Comparison of ENCODE assay signal across 13 mouse cellular contexts in the genomic region with DNA sequence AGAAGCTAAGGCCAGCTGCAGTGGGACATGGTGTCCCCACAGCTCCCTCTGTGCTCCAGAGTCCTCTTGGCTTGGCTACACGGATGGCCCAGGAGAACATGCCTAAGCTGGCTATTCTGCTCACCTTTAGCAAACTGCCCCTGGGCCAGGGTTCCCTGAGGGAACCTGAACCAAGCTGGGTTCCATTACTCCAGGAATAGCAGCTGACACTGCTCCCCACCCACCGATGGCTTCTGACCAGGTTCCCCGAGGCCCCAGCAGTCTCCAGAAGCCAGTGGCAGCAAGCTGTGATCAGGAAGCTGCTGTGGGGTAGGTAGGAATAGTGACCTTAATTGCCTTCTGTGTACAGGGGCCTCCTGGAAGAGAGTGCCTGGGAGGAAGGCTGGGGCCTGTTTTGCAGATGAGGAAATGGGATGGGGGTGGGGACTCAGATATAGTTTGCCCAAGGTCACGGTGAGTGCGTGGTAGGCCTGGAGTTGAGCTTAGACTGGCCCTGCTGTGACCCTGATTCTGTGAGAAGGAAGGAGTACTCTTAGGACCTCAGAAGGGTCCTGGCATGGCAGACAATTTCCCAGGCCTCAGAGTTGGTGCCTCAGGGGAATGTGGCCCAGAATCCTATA. TPM values are rescaled to one million over a fixed set of nuclear protein-coding genes. Genes with fewer than 3 reads are reported as not detected.
DNase-seq lines count a peak whose midpoint lies in the region; ATAC-seq and TF ChIP-seq lines count a peak whose summit lies in the region.
"Had no signal": no experiment of that assay in that cellular context is flagged by ENCODE, and none has a peak within 500 bp of the region (broad histone marks: within the 10 kb centered on the region; RNA-seq: fewer than 3 reads in every experiment).

No protein-coding gene starts in this region.

- no peaks in the 10 kb centered on the region for H3K9me3 ChIP-seq in forebrain, embryonic 10.5 days
- H3K9me3 ChIP-seq in forebrain, embryonic 14.5 days (replicated peaks; ENCODE audit: control insufficient read depth, low read length) = no peaks in the 10 kb centered on the region
- H3K9me3 ChIP-seq in limb, embryonic 14.5 days (ENCODE audit: control insufficient read depth, low read length) = no peaks in the 10 kb centered on the region
- H3K9me3 ChIP-seq: midbrain, embryonic 15.5 days had no signal

- TF ChIP-seq POLR2A in limb, embryonic 14.5 days (IDR thresholded peaks at IDR 0.05; ENCODE audit: borderline replicate concordance, extremely low read depth, insufficient read depth, insufficient read length) = no peak

- H3K4me3 ChIP-seq in forebrain, embryonic 10.5 days = no peak overlapping the region
- no peak overlapping the region for H3K4me3 ChIP-seq in forebrain, embryonic 14.5 days (ENCODE audit: low read depth, low read length)
- no peak overlapping the region for H3K4me3 ChIP-seq in limb, embryonic 14.5 days (replicated peaks; ENCODE audit: low read length)
- H3K4me3 ChIP-seq: erythroblast, embryonic 14.5 days; midbrain, embryonic 15.5 days had no signal

- 63% methylated on average over 5 of the region's 5 CpGs for WGBS in forebrain, embryonic 10.5 days
- 82% methylated on average over 5 of the region's 5 CpGs for WGBS in forebrain, embryonic 14.5 days
- WGBS in limb, embryonic 14.5 days = 9% methylated on average over 5 of the region's 5 CpGs

- no peaks in the 10 kb centered on the region for H3K27me3 ChIP-seq in forebrain, embryonic 10.5 days (ENCODE audit: poor library complexity, severe bottlenecking)
- H3K27me3 ChIP-seq in forebrain, embryonic 14.5 days (replicated peaks; ENCODE audit: control insufficient read depth, insufficient read depth, low read length) = no peaks in the 10 kb centered on the region
- H3K27me3 ChIP-seq in limb, embryonic 14.5 days (ENCODE audit: control insufficient read depth, insufficient read depth, low read length) = no peaks in the 10 kb centered on the region
- H3K27me3 ChIP-seq: midbrain, embryonic 15.5 days had no signal

- ATAC-seq in forebrain, embryonic 14.5 days = no peak
- no peak for ATAC-seq in limb, embryonic 14.5 days (ENCODE audit: low FRiP score, low read depth)
- no peak for ATAC-seq in megakaryocyte-erythroid progenitor cell, adult 5-6 weeks (replicated peaks; ENCODE audit: low FRiP score, low TSS enrichment, poor library complexity, severe bottlenecking)
- ATAC-seq in erythroid progenitor cell, adult 5-6 weeks (replicated peaks; ENCODE audit: low FRiP score, poor library complexity, severe bottlenecking) = no peak
- ATAC-seq: midbrain, embryonic 15.5 days had no signal

- intact Hi-C loops in gastrocnemius, postnatal 14 days (cut with DNase I; ENCODE audit: low total_unique reads) = loop anchor here (10.0 kb wide), 1 partner anchor 126 kb away; no protein-coding TSS in a partner anchor
- intact Hi-C loops in left cerebral cortex, postnatal 36 days (cut with DNase I) = no loop called here

- no peak overlapping the region for H3K4me2 ChIP-seq in forebrain, embryonic 14.5 days (ENCODE audit: low read length)
- no peak overlapping the region for H3K4me2 ChIP-seq in limb, embryonic 14.5 days (replicated peaks; ENCODE audit: low read depth, low read length, severe bottlenecking)
- H3K4me2 ChIP-seq: midbrain, embryonic 15.5 days had no signal

- H3K36me3 ChIP-seq in forebrain, embryonic 10.5 days (replicated peaks) = no peaks in the 10 kb centered on the region
- H3K36me3 ChIP-seq in forebrain, embryonic 14.5 days (ENCODE audit: control insufficient read depth, insufficient read depth, low read length) = no peaks in the 10 kb centered on the region
- no peaks in the 10 kb centered on the region for H3K36me3 ChIP-seq in limb, embryonic 14.5 days (ENCODE audit: control insufficient read depth, insufficient read depth, low read length)
- H3K36me3 ChIP-seq: midbrain, embryonic 15.5 days had no signal

- peaks cover 68% of the 10 kb centered on the region for H3K4me1 ChIP-seq in forebrain, embryonic 10.5 days
- peaks cover 17% of the 10 kb centered on the region for H3K4me1 ChIP-seq in forebrain, embryonic 14.5 days (ENCODE audit: control insufficient read depth, insufficient read depth, low read length)
- peaks cover 49% of the 10 kb centered on the region for H3K4me1 ChIP-seq in limb, embryonic 14.5 days (ENCODE audit: control insufficient read depth, insufficient read depth, low read length)

- peak overlapping the region; percentile 84 for H3K27ac ChIP-seq in forebrain, embryonic 10.5 days
- H3K27ac ChIP-seq in forebrain, embryonic 14.5 days (ENCODE audit: low read depth, low read length) = no peak overlapping the region
- H3K27ac ChIP-seq in limb, embryonic 14.5 days (replicated peaks; ENCODE audit: low read depth, low read length) = peak overlapping the region; percentile 76
- H3K27ac ChIP-seq: midbrain, embryonic 15.5 days had no signal

- H3K9ac ChIP-seq in forebrain, embryonic 14.5 days (ENCODE audit: low read length) = no peak overlapping the region
- no peak overlapping the region for H3K9ac ChIP-seq in limb, embryonic 14.5 days (ENCODE audit: low read depth, low read length, severe bottlenecking)
- H3K9ac ChIP-seq: midbrain, embryonic 15.5 days had no signal

- no peak for DNase-seq in forebrain, embryonic 10.5 days (ENCODE audit: extremely low spot score, low spot score)
- DNase-seq in forebrain, embryonic 14.5 days (ENCODE audit: low spot score) = no peak
- peak; percentile 78 for DNase-seq in 416B (ENCODE audit: low read depth)
- peak; percentile 62 for DNase-seq in gastrocnemius, postnatal 14 days
- DNase-seq in limb, embryonic 14.5 days (ENCODE audit: low spot score) = no peak
- no peak for DNase-seq in left cerebral cortex, postnatal 36 days (ENCODE audit: low spot score in 2 of 2)
- DNase-seq: adrenal gland, adult 8-10 months; right cerebral cortex, postnatal 4 days had no signal

RNA-seq across cellular contexts. Expression of gene Coa7, which starts 20.4 kb away (rescaled TPM):
- polyA plus RNA-seq in forebrain, embryonic 10.5 days (2016; fragmentation: Nextera tagmentation; extraction: Ambion mirVana) = 73.6 and 79.3 TPM in 2 replicates
- 43.1 and 52.2 TPM in 2 replicates for polyA plus RNA-seq in forebrain, embryonic 14.5 days (2014; fragmentation: Nextera tagmentation; extraction: Ambion mirVana)
- 10 to 100 TPM; 29.0 to 31.3 TPM for total RNA-seq in gastrocnemius, postnatal 14 days (2021)
- polyA plus RNA-seq in limb, embryonic 14.5 days (2012; rRNA removed) = 12.2 and 17.1 TPM in 2 replicates
- polyA plus RNA-seq in limb, embryonic 14.5 days (2014; fragmentation: Nextera tagmentation; extraction: Ambion mirVana) = 39.0 and 44.4 TPM in 2 replicates
- total RNA-seq in megakaryocyte-erythroid progenitor cell, adult 5-6 weeks (2014; fragmentation: Nextera tagmentation) = 12.8 and 27.1 TPM in 2 replicates
- total RNA-seq in megakaryocyte-erythroid progenitor cell, adult 5-6 weeks (2017) = 5.9 and 16.1 TPM in 2 replicates
- 2.5 TPM in 1 of 2 replicates, not detected in the other for total RNA-seq in erythroid progenitor cell, adult 5-6 weeks (2015; ENCODE audit: low replicate concordance)
- total RNA-seq in erythroid progenitor cell, adult 5-6 weeks (2017; ENCODE audit: low replicate concordance) = 2.8 and 11.9 TPM in 2 replicates
- total RNA-seq in left cerebral cortex, postnatal 36 days (2021) = 10 to 100 TPM; 25.7 to 28.9 TPM

RNA-seq across cellular contexts. Expression of gene Shisal2a, which starts 34.8 kb away (rescaled TPM):
- 1.7 and 1.8 TPM in 2 replicates for polyA plus RNA-seq in forebrain, embryonic 10.5 days (2016; fragmentation: Nextera tagmentation; extraction: Ambion mirVana)
- 2.7 and 3.6 TPM in 2 replicates for polyA plus RNA-seq in forebrain, embryonic 14.5 days (2014; fragmentation: Nextera tagmentation; extraction: Ambion mirVana)
- not detected for total RNA-seq in gastrocnemius, postnatal 14 days (2021)
- 5.7 and 8.8 TPM in 2 replicates for polyA plus RNA-seq in limb, embryonic 14.5 days (2012; rRNA removed)
- 4.2 and 5.4 TPM in 2 replicates for polyA plus RNA-seq in limb, embryonic 14.5 days (2014; fragmentation: Nextera tagmentation; extraction: Ambion mirVana)
- total RNA-seq in megakaryocyte-erythroid progenitor cell, adult 5-6 weeks (2014; fragmentation: Nextera tagmentation) = not detected in 2 replicates
- total RNA-seq in megakaryocyte-erythroid progenitor cell, adult 5-6 weeks (2017) = not detected in 2 replicates
- not detected in 2 replicates for total RNA-seq in erythroid progenitor cell, adult 5-6 weeks (2015; ENCODE audit: low replicate concordance)
- not detected in 2 replicates for total RNA-seq in erythroid progenitor cell, adult 5-6 weeks (2017; ENCODE audit: low replicate concordance)
- total RNA-seq in left cerebral cortex, postnatal 36 days (2021) = not detected
- polyA plus RNA-seq: erythroblast, embryonic 14.5 days; large intestine, adult 2 months had no signal

RNA-seq across cellular contexts. Expression of gene Zyg11b, which starts 47.5 kb away (rescaled TPM):
- polyA plus RNA-seq in forebrain, embryonic 10.5 days (2016; fragmentation: Nextera tagmentation; extraction: Ambion mirVana) = 13.5 and 13.9 TPM in 2 replicates
- polyA plus RNA-seq in forebrain, embryonic 14.5 days (2014; fragmentation: Nextera tagmentation; extraction: Ambion mirVana) = 24.2 and 31.1 TPM in 2 replicates
- 10 to 100 TPM; 37.7 to 38.7 TPM for total RNA-seq in gastrocnemius, postnatal 14 days (2021)
- polyA plus RNA-seq in limb, embryonic 14.5 days (2012; rRNA removed) = 14.6 and 14.9 TPM in 2 replicates
- 14.7 and 15.4 TPM in 2 replicates for polyA plus RNA-seq in limb, embryonic 14.5 days (2014; fragmentation: Nextera tagmentation; extraction: Ambion mirVana)
- 8.8 and 11.3 TPM in 2 replicates for total RNA-seq in megakaryocyte-erythroid progenitor cell, adult 5-6 weeks (2014; fragmentation: Nextera tagmentation)
- total RNA-seq in megakaryocyte-erythroid progenitor cell, adult 5-6 weeks (2017) = 12.5 and 17.6 TPM in 2 replicates
- 3.8 and 5.0 TPM in 2 replicates for total RNA-seq in erythroid progenitor cell, adult 5-6 weeks (2015; ENCODE audit: low replicate concordance)
- total RNA-seq in erythroid progenitor cell, adult 5-6 weeks (2017; ENCODE audit: low replicate concordance) = 2.0 and 4.5 TPM in 2 replicates
- total RNA-seq in left cerebral cortex, postnatal 36 days (2021) = 100 to 1,000 TPM; 101 to 103 TPM

RNA-seq across cellular contexts. Expression of gene Gpx7, which starts 58.4 kb away (rescaled TPM):
- 30.5 and 34.8 TPM in 2 replicates for polyA plus RNA-seq in forebrain, embryonic 10.5 days (2016; fragmentation: Nextera tagmentation; extraction: Ambion mirVana)
- 26.9 and 28.9 TPM in 2 replicates for polyA plus RNA-seq in forebrain, embryonic 14.5 days (2014; fragmentation: Nextera tagmentation; extraction: Ambion mirVana)
- 10 to 100 TPM; 12.8 to 17.8 TPM for total RNA-seq in gastrocnemius, postnatal 14 days (2021)
- polyA plus RNA-seq in limb, embryonic 14.5 days (2012; rRNA removed) = 92.8 and 98.8 TPM in 2 replicates
- 104 and 117 TPM in 2 replicates for polyA plus RNA-seq in limb, embryonic 14.5 days (2014; fragmentation: Nextera tagmentation; extraction: Ambion mirVana)
- not detected in 2 replicates for total RNA-seq in megakaryocyte-erythroid progenitor cell, adult 5-6 weeks (2014; fragmentation: Nextera tagmentation)
- total RNA-seq in megakaryocyte-erythroid progenitor cell, adult 5-6 weeks (2017) = 0.61 and 0.94 TPM in 2 replicates
- total RNA-seq in erythroid progenitor cell, adult 5-6 weeks (2015; ENCODE audit: low replicate concordance) = not detected in 2 replicates
- not detected in 2 replicates for total RNA-seq in erythroid progenitor cell, adult 5-6 weeks (2017; ENCODE audit: low replicate concordance)
- 1 to 10 TPM; 4.6 to 6.8 TPM for total RNA-seq in left cerebral cortex, postnatal 36 days (2021)
- polyA plus RNA-seq: erythroblast, embryonic 14.5 days had no signal

Comparison
In these comparisons a context has a peak if more than half of its experiments do, and no peak if none do; other contexts are left out.
1. DNase-seq: peak in 416B (single experiment) and gastrocnemius, postnatal 14 days (single experiment); none in forebrain, embryonic 10.5 days (single experiment), forebrain, embryonic 14.5 days (single experiment), limb, embryonic 14.5 days (single experiment) and left cerebral cortex, postnatal 36 days (0 of 2).